Mouse (Mus musculus) thymus, postnatal 36 days (tissue): Measurements from ENCODE around the gene Ppm1l.

Experiments
- DNase-seq, 2 experiments: peaks; one replicate each; pipeline ENCODE4 v3.0.0; 2022; ENCODE audit warnings: mixed read lengths in 2 of 2

The Ppm1l gene

GRCm38 (mm10) chr3:69316391-69317195 is at the start of gene Ppm1l:
Gene Ppm1l, plus strand, starts transcription at chr3:69316861.
- DNase-seq, result peak; percentile 90 to 94

- no peak for DNase-seq
Measured at GRCm38 (mm10) chr3:69271812-69272211, 44.8 kb upstream of the Ppm1l start.

- DNase-seq, result no peak
Measured at GRCm38 (mm10) chr3:69274018-69274663, 42.5 kb upstream of the Ppm1l start.

DNA sequence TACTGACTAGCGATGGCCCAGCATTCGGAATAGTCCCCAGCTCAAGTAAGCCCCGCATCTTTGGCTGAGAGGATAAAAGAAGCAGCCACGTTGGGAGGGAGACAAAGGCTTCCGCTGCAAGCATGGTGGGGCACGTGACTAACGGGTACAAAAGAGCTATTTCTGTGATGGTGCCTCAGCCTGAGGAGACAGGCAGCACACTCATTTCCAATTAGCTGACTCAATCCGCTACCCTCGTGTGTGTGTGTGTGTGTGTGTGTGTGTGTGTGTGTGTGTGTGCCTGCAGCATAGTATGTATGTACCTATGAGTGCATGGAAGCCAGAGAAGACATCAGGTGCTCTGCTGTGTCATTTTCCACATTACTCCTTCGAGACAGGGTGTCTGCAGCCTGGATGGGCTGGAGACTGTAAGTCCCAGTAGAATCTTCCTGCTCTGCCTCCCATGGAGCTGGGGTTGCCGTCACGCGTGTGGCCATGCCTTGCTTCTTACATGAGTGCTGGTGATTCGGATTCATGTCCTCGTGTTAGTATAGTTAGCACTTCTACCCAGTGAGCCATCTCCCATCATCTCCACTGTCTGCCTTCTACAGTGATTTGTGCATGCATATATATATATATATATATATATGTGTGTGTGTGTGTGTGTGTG is 41.9 kb upstream of the Ppm1l start:
- no peak for DNase-seq

GRCm38 (mm10) chr3:69278648-69279047 is 38.0 kb upstream of the Ppm1l start:
- no peak for DNase-seq

- DNase-seq, result no peak
Measured at GRCm38 (mm10) chr3:69282406-69282805, 34.3 kb upstream of the Ppm1l start.

- no peak for DNase-seq
Measured at GRCm38 (mm10) chr3:69283085-69283847, 33.4 kb upstream of the Ppm1l start.

- peak; percentile 39 to 60 for DNase-seq
Measured at GRCm38 (mm10) chr3:69289833-69290232, 26.8 kb upstream of the Ppm1l start.

GRCm38 (mm10) chr3:69290294-69290693 is 26.4 kb upstream of the Ppm1l start:
- peak; percentile 33 to 42 for DNase-seq

DNA sequence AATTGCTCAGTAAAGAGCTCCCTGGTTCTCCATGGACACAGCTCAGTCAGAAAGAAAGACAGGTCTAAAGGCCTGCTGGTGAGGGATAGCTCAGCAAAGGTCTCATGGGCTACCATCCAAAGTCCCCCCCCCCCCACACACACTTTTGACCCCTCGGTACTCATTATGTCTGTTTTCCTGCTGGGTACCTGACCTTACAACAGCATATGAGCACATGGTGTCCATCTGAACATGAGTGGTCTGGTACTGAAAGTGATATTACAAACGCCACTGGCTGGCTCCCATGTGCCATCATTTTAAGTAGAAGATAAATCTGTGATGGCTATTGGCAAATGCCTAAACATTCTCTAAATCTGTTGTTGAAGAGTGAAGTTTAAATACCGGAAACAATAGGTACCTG is 25.8 kb upstream of the Ppm1l start:
- DNase-seq, result no peak

- DNase-seq, result no peak
Measured at GRCm38 (mm10) chr3:69292628-69293027, 24.0 kb upstream of the Ppm1l start.

GRCm38 (mm10) chr3:69296270-69296669 is 20.4 kb upstream of the Ppm1l start:
- DNase-seq, result no peak

GRCm38 (mm10) chr3:69300121-69300520 is 16.5 kb upstream of the Ppm1l start:
- no peak for DNase-seq

DNA sequence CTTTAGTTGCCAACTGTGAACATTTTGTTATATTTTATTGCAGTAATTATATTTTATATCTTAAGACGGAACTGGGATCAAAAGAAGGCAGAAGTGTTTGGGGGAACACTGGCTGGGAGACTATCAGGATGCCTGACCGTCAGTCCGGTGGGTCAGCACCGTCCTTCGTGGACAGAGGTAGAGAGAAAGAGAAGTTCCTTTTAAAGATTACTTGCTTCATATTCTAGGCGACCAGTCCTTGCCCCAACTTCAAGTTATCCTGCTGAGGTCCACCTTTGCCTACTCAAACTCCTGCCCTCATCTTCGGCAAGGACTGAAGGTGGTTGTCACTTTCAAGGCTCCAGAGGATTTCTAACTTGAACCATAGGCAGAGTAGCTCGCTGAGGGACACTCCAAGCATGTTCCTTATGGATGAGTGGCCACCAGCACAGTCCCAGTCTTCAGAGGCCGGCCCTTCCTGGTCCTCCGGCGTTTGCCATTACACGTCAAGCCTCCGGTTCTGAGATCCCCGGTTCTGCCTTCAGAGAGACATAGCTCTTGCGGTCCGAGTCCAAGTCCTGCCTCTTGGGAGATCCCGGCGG is 761 bp upstream of the Ppm1l start:
- DNase-seq, result no peak

GRCm38 (mm10) chr3:69317251-69318125 is 827 bp downstream of the Ppm1l start:
- DNase-seq, result peak in 1 of 2 experiments; percentile 20

GRCm38 (mm10) chr3:69318131-69318951 is 1.7 kb downstream of the Ppm1l start:
- DNase-seq, result peak; percentile 12 to 13

DNA sequence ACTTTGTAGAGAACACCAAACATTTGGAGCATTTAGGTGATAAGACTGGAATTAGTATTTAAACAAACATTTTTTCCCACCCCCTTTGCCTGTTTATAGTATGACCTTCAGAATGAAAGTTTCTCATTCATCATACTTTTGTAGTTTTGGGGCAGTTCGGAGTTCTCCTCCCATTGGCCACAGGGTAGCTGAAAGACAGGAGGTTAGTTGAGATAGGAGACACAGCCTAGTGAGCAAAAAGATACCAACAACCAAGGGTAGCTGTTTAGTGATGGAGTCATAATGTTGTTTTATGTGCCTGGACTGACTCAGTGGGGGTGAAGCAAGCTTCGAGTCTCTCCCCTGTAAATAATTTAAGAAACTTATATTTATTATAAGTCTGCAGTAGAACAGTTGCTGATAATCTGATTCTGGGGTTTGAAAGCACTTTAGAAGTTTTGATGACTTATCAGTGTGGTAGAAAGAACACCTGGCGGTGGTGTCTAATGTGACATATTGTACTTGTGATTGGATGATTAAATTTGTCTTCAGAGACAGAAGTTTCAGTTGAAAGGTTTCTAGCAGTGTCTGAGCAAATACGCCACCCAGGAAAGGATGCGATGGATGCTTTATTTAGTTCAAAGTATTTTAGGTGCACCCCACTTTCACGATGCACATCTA is 2.5 kb downstream of the Ppm1l start:
- no peak for DNase-seq

DNA sequence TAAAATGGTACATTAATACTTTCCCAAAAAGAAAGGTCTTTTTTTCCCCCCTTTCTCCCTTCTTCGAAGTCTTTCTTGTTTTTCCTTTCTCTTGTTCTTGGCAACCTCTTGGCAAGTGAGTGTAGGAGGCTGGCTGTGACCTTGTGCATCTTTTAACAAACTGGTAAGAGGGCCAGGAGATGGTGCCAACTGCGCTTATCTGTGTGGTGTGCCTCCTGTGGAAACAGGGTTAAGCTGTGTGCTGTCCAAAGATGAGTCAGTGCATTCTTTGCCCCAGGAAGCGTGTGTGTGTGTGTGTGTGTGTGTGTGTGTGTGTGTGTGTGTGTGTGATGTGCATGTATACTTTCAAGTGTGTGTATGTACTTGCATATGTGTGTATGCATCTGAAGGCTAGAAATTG is 7.3 kb downstream of the Ppm1l start:
- DNase-seq, result no peak

- no peak for DNase-seq
Measured at GRCm38 (mm10) chr3:69329910-69330309, 13.2 kb downstream of the Ppm1l start.

DNA sequence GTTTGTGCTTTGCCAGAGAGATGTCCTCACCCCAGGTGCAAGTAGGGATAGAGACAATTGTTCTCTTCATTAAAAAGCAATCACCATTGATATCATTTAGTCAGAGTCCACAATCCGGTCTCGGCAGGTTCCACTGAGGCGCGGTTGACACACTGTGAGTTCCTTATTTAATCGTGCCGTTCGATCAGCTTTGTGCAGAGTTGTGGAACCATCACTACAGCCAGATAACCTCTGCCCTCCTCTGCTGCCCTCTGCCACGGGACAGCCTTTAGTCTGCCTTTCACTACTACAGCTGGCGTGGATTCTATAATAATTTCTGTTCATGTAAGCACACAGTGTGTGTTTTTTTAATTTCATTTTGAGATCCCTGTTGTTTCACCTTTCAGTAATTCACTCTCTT is 17.2 kb downstream of the Ppm1l start:
- DNase-seq, result no peak
